Mouse (Mus musculus) hindbrain, postnatal 0 days (tissue): ENCODE measurements around the gene Lclat1. TPM values are rescaled to one million over a fixed set of nuclear protein-coding genes. Genes with fewer than 3 reads are reported as not detected.
A peak's percentile ranks its signal among the peaks of the same experiment; 100 is the strongest.

Source experiments
- ATAC-seq: fragments of 200-750 bp; cut with Nextera tagmentation; 2 replicates; pipeline ENCODE4 v1.8.0; 2017; ENCODE audit warnings: mild to moderate bottlenecking, moderate TSS enrichment, moderate library complexity
- DNase-seq: peaks from one replicate; pipeline ENCODE4 v3.0.0-alpha.2; 2015; ENCODE audit warnings: low spot score
- H3K27ac ChIP-seq: fragments of 300-500 bp; sonication (generic); 2 replicates; pipeline ENCODE4 v1.5.1; 2014; ENCODE audit warnings: mild to moderate bottlenecking
- H3K27me3 ChIP-seq: fragments of 300-500 bp; sonication (generic); 2 replicates; pipeline ENCODE4 v1.6.1; 2014; ENCODE audit warnings: low read length, mixed read lengths; ENCODE audit not compliant: insufficient read depth
- H3K36me3 ChIP-seq: fragments of 300-500 bp; sonication (generic); 2 replicates; pipeline ENCODE4 v1.6.1; 2014; ENCODE audit warnings: low read length, mixed read lengths; ENCODE audit not compliant: insufficient read depth
- H3K4me1 ChIP-seq: fragments of 300-500 bp; sonication (generic); 2 replicates; pipeline ENCODE4 v1.6.1; 2014; ENCODE audit warnings: antibody characterized with exemption, low read length, mixed read lengths; ENCODE audit not compliant: insufficient read depth
- H3K4me2 ChIP-seq: fragments of 300-500 bp; sonication (generic); 2 replicates; pipeline ENCODE4 v1.6.1; 2014; ENCODE audit warnings: low read depth, mild to moderate bottlenecking, low read length, moderate library complexity, mixed read lengths
- H3K4me3 ChIP-seq: fragments of 300-500 bp; sonication (generic); 2 replicates; pipeline ENCODE4 v1.5.1; 2014; ENCODE audit warnings: low read length
- H3K9ac ChIP-seq: fragments of 300-500 bp; sonication (generic); replicated peaks from 2 replicates; pipeline ENCODE4 v1.6.1; 2014; ENCODE audit warnings: mild to moderate bottlenecking, low read length, moderate library complexity, mixed read lengths
- H3K9me3 ChIP-seq: fragments of 300-500 bp; sonication (generic); 2 replicates; pipeline ENCODE4 v1.6.1; 2016; ENCODE audit warnings: low read length, mixed read lengths
- CTCF ChIP-seq: IDR thresholded peaks from 2 replicates; pipeline ENCODE4 v1.5.1; 2016; ENCODE audit warnings: antibody characterized with exemption, control low read depth, low read depth
- WGBS: fragments of 180-500 bp; shearing (Covaris S2); extraction: QIAGEN DNeasy Blood & Tissue Kit; methylation state at CpG from one replicate; pipeline ENCODE4 v1.1.7; 2014; 5-methylcytosine and 5-hydroxymethylcytosine counted together
- polyA plus RNA-seq: library from polyadenylated mRNA; unstranded; fragments of >200 nt; fragmentation: Nextera tagmentation; extraction: Ambion mirVana; gene quantifications from 2 replicates; pipeline ENCODE4 v1.2.1, GENCODE M21; 2015
- total RNA-seq: library from RNA; depleted of rRNA; stranded (reverse); fragments of >200 nt; gene quantifications from 2 replicates; pipeline ENCODE4 v1.2.3, GENCODE M21; 2014

Gene Lclat1
- total and polyA plus RNA-seq, 2 experiments from 2014 or later = 9.8 to 37.1 TPM

- no peaks in the 10 kb centered on the region for H3K27me3 ChIP-seq
- H3K9ac ChIP-seq = no peak overlapping the region
- H3K9me3 ChIP-seq = no peaks in the 10 kb centered on the region
- no peak overlapping the region for H3K4me2 ChIP-seq
- DNase-seq (no peak), ATAC-seq (no peak)
- H3K27ac ChIP-seq = no peak overlapping the region
- WGBS = 88% methylated on average over 8 of the region's 8 CpGs
- H3K4me3 ChIP-seq = no peak overlapping the region
- TF ChIP-seq CTCF = no peak
- no peaks in the 10 kb centered on the region for H3K36me3 ChIP-seq
- no peaks in the 10 kb centered on the region for H3K4me1 ChIP-seq
Observed at GRCm38 (mm10) chr17:73091368-73091767, 16.4 kb upstream of the Lclat1 start.

GRCm38 (mm10) chr17:73092103-73093097 lies 15.4 kb upstream of the Lclat1 start:
- no peak overlapping the region for H3K9ac ChIP-seq
- no peak for TF ChIP-seq CTCF
- DNase-seq = no peak
- H3K4me1 ChIP-seq = no peaks in the 10 kb centered on the region
- 79% methylated on average over 12 of the region's 12 CpGs for WGBS
- H3K4me3 ChIP-seq = no peak overlapping the region
- no peaks in the 10 kb centered on the region for H3K36me3 ChIP-seq
- H3K27ac ChIP-seq = no peak overlapping the region
- no peak for ATAC-seq
- no peaks in the 10 kb centered on the region for H3K9me3 ChIP-seq
- no peaks in the 10 kb centered on the region for H3K27me3 ChIP-seq
- H3K4me2 ChIP-seq = no peak overlapping the region

GRCm38 (mm10) chr17:73095070-73095469 lies 12.7 kb upstream of the Lclat1 start:
- H3K9me3 ChIP-seq = no peaks in the 10 kb centered on the region
- no peaks in the 10 kb centered on the region for H3K36me3 ChIP-seq
- ATAC-seq = no peak
- DNase-seq = no peak
- H3K27me3 ChIP-seq = no peaks in the 10 kb centered on the region
- 89% methylated on average over 11 of the region's 11 CpGs for WGBS
- no peak for TF ChIP-seq CTCF
- no peak overlapping the region for H3K9ac ChIP-seq
- no peaks in the 10 kb centered on the region for H3K4me1 ChIP-seq
- no peak overlapping the region for H3K4me2 ChIP-seq
- H3K27ac ChIP-seq = no peak overlapping the region
- no peak overlapping the region for H3K4me3 ChIP-seq

GRCm38 (mm10) chr17:73095585-73095984 lies 12.2 kb upstream of the Lclat1 start:
- TF ChIP-seq CTCF = no peak
- WGBS = 89% methylated on average over 8 of the region's 8 CpGs

GRCm38 (mm10) chr17:73096484-73096883 lies 11.3 kb upstream of the Lclat1 start:
- Histone ChIP-seq H3K27ac (no peak overlapping the region), H3K27me3 (no peaks in the 10 kb centered on the region), H3K4me3 (no peak overlapping the region), H3K9me3 (no peaks in the 10 kb centered on the region), H3K4me1 (no peaks in the 10 kb centered on the region), H3K36me3 (no peaks in the 10 kb centered on the region), H3K9ac (no peak overlapping the region), H3K4me2 (no peak overlapping the region)
- TF ChIP-seq CTCF = peak; percentile 58
- ATAC-seq (no peak), DNase-seq (peak; percentile 65)
- 35% methylated on average over 5 of the region's 5 CpGs for WGBS

More at GRCm38 (mm10) chr17:73095585-73095984, 12.2 kb upstream of the Lclat1 start:
- Histone ChIP-seq H3K9ac (no peak overlapping the region), H3K4me2 (no peak overlapping the region), H3K9me3 (no peaks in the 10 kb centered on the region), H3K4me3 (no peak overlapping the region), H3K4me1 (no peaks in the 10 kb centered on the region), H3K27ac (no peak overlapping the region), H3K27me3 (no peaks in the 10 kb centered on the region), H3K36me3 (no peaks in the 10 kb centered on the region)
- DNase-seq (no peak), ATAC-seq (no peak)

DNA sequence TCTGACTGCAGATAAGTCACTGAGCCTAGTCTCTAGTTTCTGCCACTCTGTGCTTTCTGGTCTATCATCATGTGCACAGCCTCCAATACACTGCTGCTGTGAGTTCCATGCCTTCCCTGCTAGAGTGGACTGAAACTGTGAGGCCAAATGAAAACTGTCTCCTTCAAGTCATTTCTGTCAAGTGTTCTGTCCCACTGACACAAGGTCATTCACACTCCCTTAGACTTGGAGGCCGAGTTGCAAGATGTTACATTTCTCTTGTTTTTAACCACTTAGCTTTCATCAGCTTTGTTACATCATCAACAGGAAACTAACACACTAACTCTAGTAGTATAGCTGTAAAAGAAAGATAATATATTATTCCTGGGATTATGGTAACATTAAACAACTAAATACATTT lies 9.1 kb upstream of the Lclat1 start:
- H3K4me3 ChIP-seq = no peak overlapping the region
- H3K36me3 ChIP-seq = no peaks in the 10 kb centered on the region
- no peak overlapping the region for H3K9ac ChIP-seq
- no peaks in the 10 kb centered on the region for H3K27me3 ChIP-seq
- H3K4me2 ChIP-seq = no peak overlapping the region
- DNase-seq (no peak), ATAC-seq (no peak)
- no peaks in the 10 kb centered on the region for H3K4me1 ChIP-seq
- no peak for TF ChIP-seq CTCF
- no peaks in the 10 kb centered on the region for H3K9me3 ChIP-seq
- no peak overlapping the region for H3K27ac ChIP-seq
- 71% methylated on average over 1 of the region's 1 CpGs for WGBS

DNA sequence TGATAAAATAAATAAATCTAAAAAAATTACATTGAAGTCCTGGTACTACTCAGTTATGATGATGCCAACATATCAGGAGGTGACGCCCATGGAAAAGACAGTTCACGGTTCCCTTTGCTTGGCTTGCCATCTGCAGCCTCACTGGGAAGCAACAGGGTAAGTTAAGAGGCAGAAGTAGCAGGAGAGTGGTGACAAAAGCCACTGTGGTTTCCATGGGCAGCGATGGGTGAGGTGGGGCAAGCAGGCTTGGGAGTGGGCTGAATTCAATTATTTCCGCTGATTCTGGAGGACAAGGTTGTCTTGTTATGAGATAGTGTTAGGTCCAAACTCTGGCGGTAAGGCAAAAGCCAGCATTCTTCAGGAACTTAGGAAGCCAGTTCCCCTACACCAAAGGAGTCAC lies 7.4 kb upstream of the Lclat1 start:
- DNase-seq = no peak
- Histone ChIP-seq H3K4me2 (no peak overlapping the region), H3K36me3 (no peaks in the 10 kb centered on the region), H3K27me3 (no peaks in the 10 kb centered on the region), H3K4me1 (no peaks in the 10 kb centered on the region), H3K27ac (no peak overlapping the region), H3K9me3 (no peaks in the 10 kb centered on the region), H3K4me3 (no peak overlapping the region), H3K9ac (no peak overlapping the region)
- no peak for ATAC-seq
- WGBS = 89% methylated on average over 5 of the region's 5 CpGs
- TF ChIP-seq CTCF = no peak
